Mouse (Mus musculus): ENCODE measurements at regions not wholly inside any gene's neighbourhood (a gene's known extent, or its start where the extent isn't known, plus 50 kb on each side); places are given as distances from the start of the nearest gene placed in this dataset.

GRCm38 (mm10) chr6:79619991-79620390 lies 197.7 kb upstream of the Gm20594 start:
- DNase-seq (ENCODE audit: low read depth in 1 of 2, low spot score in 2 of 2): no peak

- DNase-seq (ENCODE audit: low read depth in 1 of 2, low spot score in 2 of 2): peak; percentile 0 to 2
These were observed 186.0 kb upstream of the Gm20594 start for GRCm38 (mm10) chr6:79631683-79632082.

GRCm38 (mm10) chr6:79651286-79651685 lies 166.4 kb upstream of the Gm20594 start:
- DNase-seq (ENCODE audit: low read depth in 1 of 2, low spot score in 2 of 2): no peak
